Mouse (Mus musculus): ENCODE data around the gene Gtf2f1. TPM values are rescaled to one million over a fixed set of nuclear protein-coding genes. Genes with fewer than 3 reads are reported as not detected.

Gtf2f1 gene
- 59.8 to 65.3 TPM (median 63.7 TPM) in 4 replicates for total RNA-seq (2023)

DNA sequence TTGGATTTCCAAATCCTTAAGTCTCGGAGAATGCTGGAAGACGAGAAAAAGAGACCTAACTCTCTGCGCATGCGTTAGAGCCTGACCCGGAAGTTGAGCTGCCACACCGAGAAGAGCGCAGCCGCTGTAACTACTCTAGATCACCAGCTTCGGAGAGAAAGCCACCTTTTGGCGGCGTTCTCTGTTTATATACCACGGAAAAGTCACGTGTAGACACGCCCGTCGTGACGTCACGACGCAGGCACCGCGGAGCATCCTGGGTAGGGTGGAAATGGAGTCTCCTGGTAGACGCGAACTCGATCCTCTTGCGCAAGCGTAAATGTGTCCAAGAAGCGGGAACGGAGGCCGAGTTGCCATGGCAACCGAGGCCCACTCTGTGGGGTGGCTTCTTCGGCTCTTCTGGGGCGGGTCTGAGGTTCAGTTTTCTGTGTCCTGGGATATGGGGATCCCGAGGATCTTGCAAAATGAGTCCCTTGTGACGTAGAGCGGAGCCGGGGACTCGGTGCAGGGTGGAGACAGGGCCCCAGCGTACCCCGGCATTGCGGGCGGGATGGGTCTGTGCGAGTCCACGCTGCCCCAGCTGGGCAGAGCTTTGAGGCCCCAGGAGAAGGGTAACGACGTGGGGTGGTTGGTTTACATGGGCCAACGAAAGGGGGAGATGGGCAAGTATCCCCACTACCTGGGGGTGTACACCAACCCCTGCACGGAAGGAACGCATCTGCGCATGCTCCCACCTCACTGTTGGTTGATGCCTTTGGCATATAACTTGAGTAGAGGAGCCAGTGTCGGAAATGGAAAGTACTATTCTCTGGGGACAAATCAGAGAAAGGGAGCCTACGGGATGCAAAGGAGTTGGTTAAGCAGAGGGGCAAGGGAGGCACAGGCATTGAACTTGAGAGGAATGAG, at the start of gene Gtf2f1, which contains the start of gene Gm17949:
Gene Gtf2f1, minus strand, starts transcription at position 53 of the 906 bp plus-strand sequence.
Gene Gm17949, plus strand, starts transcription at position 234 of the 906 bp plus-strand sequence.

GRCm38 (mm10) chr17:57059486-57059977, 48.4 kb upstream of the Gtf2f1 start, which contains the start of gene Slc25a23:
TSS of gene Slc25a23 (minus strand) at chr17:57059863.

GRCm38 (mm10) chr17:57058891-57059485, 47.9 kb upstream of the Gtf2f1 start, which contains the start of gene Crb3:
TSS of gene Crb3 (plus strand) at chr17:57059105.

GRCm38 (mm10) chr17:57041554-57041953, 30.5 kb upstream of the Gtf2f1 start, which contains the start of gene Slc25a41:
TSS of gene Slc25a41 (minus strand) at chr17:57041654.

DNA sequence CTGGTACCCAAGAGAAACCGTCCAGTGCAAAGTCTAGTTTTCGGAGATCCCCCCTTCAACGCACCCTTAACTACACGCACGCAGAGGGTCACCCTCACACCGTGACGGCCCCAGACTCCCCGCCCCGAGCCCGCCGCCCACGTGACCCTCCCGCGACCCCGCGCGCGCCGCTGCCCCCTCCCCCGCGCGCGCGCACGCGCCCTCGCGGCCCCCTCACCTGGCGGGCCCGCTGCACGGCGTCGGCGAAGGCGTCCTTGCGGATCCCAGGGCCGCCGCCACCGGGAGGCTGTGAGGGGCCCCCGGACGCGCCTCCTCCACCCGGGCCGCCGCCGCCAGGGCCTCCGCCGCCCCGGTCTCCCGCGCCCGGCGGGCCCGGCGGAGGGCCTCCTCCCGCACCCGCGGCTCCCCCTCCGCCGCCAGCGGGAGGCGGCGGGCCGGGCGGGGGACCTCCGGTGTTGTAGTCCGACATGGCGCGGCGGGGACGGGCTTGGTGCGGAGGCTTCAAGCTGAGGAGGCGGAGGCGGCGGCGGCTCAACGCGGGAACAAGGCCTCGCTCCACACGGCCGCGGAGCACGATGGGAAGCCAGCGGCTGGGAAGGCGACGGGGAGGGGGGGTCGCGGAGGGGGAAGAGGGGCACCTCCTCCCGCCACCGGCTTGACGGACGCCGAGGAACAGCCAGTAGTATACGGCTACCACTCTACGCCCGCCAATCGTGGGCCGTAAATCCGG, 20.0 kb upstream of the Gtf2f1 start, which contains the start of gene Khsrp:
Gene Khsrp, minus strand, starts transcription at position 592 of the 730 bp plus-strand sequence.

DNA sequence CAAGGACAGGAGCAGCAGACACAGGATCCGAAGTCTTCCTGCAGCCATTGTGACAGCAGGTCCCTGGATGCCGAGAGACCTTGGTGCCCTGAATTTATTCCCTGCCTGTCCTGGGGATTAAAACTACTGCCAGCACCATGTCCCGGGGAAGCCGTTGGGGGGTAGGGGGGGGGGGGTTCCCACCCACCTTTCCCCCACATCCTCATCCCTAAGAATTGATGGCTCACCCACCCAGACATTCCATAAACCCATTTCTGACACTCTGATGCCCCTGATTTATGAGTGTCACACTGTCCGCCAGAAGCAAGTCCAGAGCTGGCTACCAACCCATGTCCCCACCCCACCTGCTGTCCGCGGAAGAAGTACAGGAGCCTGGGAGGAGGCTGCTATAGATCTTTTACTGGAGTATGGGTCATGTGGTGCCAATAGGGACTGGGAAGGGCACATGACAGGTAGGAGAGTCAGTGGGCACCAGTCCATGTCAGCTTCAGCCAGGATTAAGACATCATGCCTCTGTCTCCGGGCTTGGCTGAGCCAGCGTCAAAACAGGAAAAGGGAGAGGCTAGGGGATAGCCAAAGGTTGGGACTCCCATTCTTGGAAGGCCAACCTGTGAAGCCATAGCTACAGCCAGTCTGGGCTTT, 11.0 kb downstream of the Gtf2f1 start, which contains the start of gene Pspn:
Gene Pspn, minus strand, starts transcription at position 51 of the 642 bp plus-strand sequence.

GRCm38 (mm10) chr17:56997029-56997667, 13.9 kb downstream of the Gtf2f1 start, which contains the start of gene Alkbh7:
TSS of gene Alkbh7 (plus strand) at chr17:56997339.

DNA sequence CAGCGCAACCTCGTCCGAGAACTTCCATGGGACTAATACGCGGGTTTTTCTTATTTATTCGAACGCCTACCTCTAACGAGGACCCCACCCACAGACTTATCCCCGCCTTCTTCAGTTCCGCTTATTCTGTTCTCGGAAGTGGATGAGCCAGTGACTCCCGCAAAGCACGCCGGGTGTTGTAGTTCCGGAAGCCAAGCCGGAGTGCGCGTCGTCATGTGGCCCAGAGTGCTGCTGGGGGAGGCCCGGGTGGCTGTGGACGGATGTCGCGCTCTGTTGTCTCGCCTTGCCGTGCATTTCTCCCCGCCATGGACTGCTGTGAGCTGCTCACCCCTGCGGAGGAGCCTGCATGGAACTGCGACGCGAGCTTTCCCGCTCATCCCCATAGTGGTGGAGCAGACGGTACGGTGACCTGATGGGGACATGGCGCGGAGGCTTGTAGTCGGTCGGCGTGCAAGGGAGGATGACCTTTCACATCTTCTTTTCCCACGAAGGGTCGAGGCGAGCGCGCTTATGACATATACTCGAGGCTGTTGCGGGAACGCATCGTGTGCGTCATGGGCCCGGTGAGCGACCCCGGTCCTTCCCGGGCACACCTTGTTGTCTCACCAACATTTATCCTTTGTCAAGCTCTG, 20.9 kb downstream of the Gtf2f1 start, which contains the start of gene Clpp:
Gene Clpp, plus strand, starts transcription at position 191 of the 632 bp plus-strand sequence.

GRCm38 (mm10) chr17:56982013-56982412, 29.1 kb downstream of the Gtf2f1 start, which contains the start of gene Acer1:
TSS of gene Acer1 (minus strand) at chr17:56982126.

Other genes with a start within 250 kb of the Gtf2f1 start
- gene Dus3l, start 246.5 kb downstream of the Gtf2f1 start, total RNA-seq (2023) = 73.7 to 85.2 TPM (median 78.0 TPM) in 4 replicates
- 1.0 to 1.9 TPM (median 1.1 TPM) in 4 replicates for gene Prr22, start 241.0 kb downstream of the Gtf2f1 start, total RNA-seq (2023)
- gene Rfx2, start 180.3 kb downstream of the Gtf2f1 start, total RNA-seq (2023) = 10.1 to 14.5 TPM (median 11.7 TPM) in 4 replicates
- gene Acsbg2, start 136.8 kb downstream of the Gtf2f1 start, total RNA-seq (2023) = not detected in 4 replicates
- 0.20 TPM in 1 of 4 replicates, not detected in the others for gene 1700061G19Rik, start 135.8 kb downstream of the Gtf2f1 start, total RNA-seq (2023)
- 35.6 to 40.7 TPM (median 38.2 TPM) in 4 replicates for gene Mllt1, start 75.9 kb downstream of the Gtf2f1 start, total RNA-seq (2023)
- gene Acer1, start 29.2 kb downstream of the Gtf2f1 start, total RNA-seq (2023) = not detected in 4 replicates
- 24.2 to 35.2 TPM (median 28.4 TPM) in 4 replicates for gene Clpp, start 21.0 kb downstream of the Gtf2f1 start, total RNA-seq (2023)
- 10.0 to 14.6 TPM (median 12.5 TPM) in 4 replicates for gene Alkbh7, start 13.9 kb downstream of the Gtf2f1 start, total RNA-seq (2023)
- gene Pspn, start 11.3 kb downstream of the Gtf2f1 start, total RNA-seq (2023) = not detected in 4 replicates
- not detected in 4 replicates for gene Gm17949, start 181 bp upstream of the Gtf2f1 start, total RNA-seq (2023)
- 127 to 131 TPM (median 130 TPM) in 4 replicates for gene Khsrp, start 20.2 kb upstream of the Gtf2f1 start, total RNA-seq (2023)
- not detected in 4 replicates for gene Slc25a41, start 30.4 kb upstream of the Gtf2f1 start, total RNA-seq (2023)
- gene Crb3, start 47.8 kb upstream of the Gtf2f1 start, total RNA-seq (2023) = 16.9 to 20.3 TPM (median 18.6 TPM) in 4 replicates
- gene Slc25a23, start 48.6 kb upstream of the Gtf2f1 start, total RNA-seq (2023) = 16.8 to 22.0 TPM (median 18.4 TPM) in 4 replicates
- gene Dennd1c, start 67.2 kb upstream of the Gtf2f1 start, total RNA-seq (2023) = 137 to 170 TPM (median 149 TPM) in 4 replicates
- gene Tubb4a, start 76.5 kb upstream of the Gtf2f1 start, total RNA-seq (2023) = 0.41 to 0.43 TPM (median 0.43 TPM) in 3 of 4 replicates, not detected in the other
- gene Tnfsf9, start 94.0 kb upstream of the Gtf2f1 start, total RNA-seq (2023) = 0.45 to 1.2 TPM (median 0.78 TPM) in 3 of 4 replicates, not detected in the other
- not detected in 4 replicates for gene Cd70, start 138.5 kb upstream of the Gtf2f1 start, total RNA-seq (2023)
- gene Tnfsf14, start 182.9 kb upstream of the Gtf2f1 start, total RNA-seq (2023) = 0.30 TPM in 1 of 4 replicates, not detected in the others
- 2.3 to 6.1 TPM (median 2.8 TPM) in 4 replicates for gene C3, start 216.8 kb upstream of the Gtf2f1 start, total RNA-seq (2023)
- gene Gpr108, start 237.2 kb upstream of the Gtf2f1 start, total RNA-seq (2023) = 53.3 to 60.2 TPM (median 54.8 TPM) in 4 replicates
- gene Trip10, start 238.2 kb upstream of the Gtf2f1 start, total RNA-seq (2023) = 8.7 to 17.0 TPM (median 13.2 TPM) in 4 replicates